Mouse (Mus musculus) 3134 (cell line): Measurements from ENCODE around the gene Cst6.
A peak's percentile ranks its signal among the peaks of the same experiment; 100 is the strongest.
"Not testable (repeated sequence)": the region's sequence is repeated elsewhere in the genome, so short reads cannot be mapped to it uniquely, and the experiment has no call there.

Source experiments
- DNase-seq: peaks from one replicate; pipeline ENCODE4 v3.0.0-alpha.2; 2011; ENCODE audit warnings: low spot score; ENCODE audit not compliant: insufficient read length; ENCODE audit errors: extremely low read depth

Gene Cst6

DNA sequence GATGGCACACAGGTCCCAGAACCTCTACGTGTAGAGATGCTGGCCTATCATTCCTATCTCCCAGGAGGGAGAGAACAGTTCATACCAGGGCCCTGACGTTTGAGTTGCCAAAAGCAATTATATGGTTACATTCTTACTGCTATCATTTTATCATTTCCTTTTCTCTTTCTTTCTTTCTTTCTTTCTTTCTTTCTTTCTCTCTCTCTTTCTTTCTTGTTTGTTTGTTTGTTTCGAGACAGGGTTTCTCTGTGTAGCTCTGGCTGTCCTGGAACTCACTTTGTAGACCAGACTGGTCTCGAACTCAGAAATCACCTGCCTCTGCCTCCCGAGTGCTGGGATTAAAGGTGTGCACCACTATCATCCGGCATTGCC lies at the start of gene Cst6:
Cst6 (minus strand) TSS at position 73 of the 372 bp plus-strand sequence.
- DNase-seq, result not testable (repeated sequence)

DNA sequence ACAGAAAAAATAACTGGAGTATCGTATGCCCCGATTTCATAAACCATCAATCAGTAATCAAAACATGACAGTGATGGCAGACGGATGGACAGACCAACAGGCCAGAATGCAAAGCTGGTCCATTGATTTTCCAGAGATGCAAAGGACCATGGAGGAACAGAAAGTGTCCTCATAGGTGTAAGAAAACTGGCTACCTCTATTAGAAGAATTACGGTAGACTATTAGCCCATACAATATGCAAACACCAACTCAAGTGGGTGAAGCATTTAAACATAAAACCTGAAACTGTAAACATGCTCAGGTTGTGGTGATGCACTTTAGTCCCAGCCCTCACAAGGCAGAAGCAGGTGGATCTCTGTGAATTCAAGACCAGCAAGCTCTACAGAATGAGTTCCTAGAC lies 46.0 kb upstream of the Cst6 start:
- no peak for DNase-seq

DNA sequence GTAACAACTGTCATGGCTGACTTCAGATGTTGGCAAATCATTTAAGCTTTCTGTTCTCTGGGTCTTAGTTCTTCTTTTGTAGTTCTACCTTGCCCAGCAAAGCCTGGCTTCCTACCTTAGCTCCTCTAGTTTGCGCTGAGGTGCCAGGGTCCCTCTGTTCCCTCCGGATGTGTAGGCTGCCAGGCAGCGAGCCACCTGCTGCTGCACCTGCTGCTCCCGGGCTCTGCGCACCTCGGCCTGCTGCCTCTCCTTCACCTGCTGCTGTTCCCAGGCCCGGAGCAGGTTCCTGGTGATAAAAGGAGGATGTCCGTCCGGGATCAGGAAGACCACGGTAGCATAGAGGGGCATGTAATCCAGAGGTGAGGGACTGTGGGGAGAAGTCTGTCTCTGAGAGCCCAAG lies 44.8 kb upstream of the Cst6 start:
- DNase-seq, result no peak

DNA sequence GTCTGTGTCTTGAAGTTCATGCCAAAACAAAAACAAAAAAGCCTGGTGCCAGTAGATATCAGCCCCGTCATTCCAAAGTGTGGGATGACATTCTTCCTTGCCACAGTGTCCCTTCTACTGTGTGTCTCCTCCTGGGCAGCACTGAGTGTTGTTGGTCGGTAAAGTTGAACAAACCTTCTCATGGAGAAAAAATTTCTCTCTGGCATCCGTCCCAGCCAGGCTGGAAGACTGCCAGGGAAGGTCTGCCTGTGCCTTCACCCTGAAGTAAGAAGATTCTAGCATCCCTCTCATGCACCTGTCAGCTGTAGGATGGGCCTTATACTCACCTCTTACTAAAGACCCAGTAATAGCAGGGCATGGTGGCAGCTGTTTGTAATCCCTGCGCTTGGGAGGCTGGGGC lies 43.5 kb upstream of the Cst6 start:
- peak; percentile 58 for DNase-seq

DNA sequence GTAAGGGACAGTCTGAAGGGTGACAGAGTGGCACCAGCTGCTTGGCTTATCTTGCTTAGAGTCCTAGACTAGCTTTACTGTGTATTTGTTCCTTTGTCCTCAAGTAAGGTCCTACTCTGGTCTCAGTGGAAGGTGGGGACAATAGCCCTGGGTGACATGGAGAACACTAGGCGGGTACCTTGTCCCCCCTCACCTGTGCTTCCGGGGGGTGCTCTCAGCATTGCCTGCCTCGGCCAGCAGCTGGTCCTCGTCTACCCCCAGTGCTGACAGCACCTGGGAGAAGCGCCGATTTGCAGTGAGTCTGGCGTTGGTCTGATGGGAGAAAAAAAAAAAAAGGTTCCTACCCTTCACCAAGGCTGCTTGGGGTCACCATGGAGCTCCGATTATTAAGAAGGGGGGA lies 41.0 kb upstream of the Cst6 start:
- DNase-seq, result no peak

DNA sequence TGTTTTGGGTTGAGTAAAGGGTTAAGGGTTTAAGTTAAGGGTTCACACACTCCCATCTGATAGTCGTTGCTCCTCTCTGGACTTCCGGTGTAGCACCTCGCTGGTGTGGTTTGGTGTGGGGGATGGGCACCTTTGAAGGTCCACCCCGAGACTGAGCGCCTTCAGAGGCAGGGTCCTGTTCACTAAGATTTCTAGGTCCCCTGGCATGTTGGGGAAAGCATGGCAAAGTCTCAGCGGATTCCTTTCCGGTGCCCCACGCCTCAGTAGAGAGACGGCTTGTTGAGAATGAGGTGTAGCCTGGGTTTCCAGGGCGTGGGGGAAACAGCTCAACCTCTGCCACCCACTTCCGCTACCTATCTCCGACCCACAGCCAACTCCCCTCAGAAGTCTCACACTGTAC lies 40.3 kb upstream of the Cst6 start:
- DNase-seq, result peak; percentile 35

DNA sequence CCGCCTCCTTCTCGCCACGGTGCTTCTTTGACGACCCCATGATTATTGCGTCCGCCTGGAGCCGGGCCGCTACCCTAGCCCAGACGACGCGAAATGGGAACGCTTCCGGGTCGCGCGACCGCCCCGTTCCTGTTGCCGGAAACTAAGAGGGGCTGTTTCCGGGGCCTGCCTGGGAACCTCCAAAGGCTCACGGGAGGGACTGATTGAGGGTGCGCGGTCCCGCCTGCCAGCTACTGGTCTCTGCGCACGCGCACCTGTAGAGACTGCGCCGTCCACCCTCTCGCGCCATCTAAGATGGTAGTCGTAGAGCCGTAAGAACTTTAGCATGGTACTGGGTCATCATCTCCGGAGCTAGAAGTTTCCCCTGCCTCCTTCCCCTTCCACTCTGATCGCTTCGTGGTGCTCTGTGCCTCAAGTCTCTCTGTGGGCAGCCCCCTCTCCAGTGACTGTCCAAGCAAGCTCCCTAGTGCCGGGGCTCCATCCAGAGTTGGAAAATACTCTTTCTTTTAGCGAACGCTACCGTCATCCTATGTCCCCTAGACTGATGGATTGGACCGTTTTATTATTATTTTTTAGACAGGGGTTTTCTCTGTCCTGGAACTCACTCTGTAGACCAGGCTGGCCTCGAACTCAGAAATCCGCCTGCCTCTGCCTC lies 39.3 kb upstream of the Cst6 start, which contains the start of gene Sart1:
Sart1 (minus strand) TSS at position 116 of the 655 bp plus-strand sequence.
- peak; percentile 92 for DNase-seq

DNA sequence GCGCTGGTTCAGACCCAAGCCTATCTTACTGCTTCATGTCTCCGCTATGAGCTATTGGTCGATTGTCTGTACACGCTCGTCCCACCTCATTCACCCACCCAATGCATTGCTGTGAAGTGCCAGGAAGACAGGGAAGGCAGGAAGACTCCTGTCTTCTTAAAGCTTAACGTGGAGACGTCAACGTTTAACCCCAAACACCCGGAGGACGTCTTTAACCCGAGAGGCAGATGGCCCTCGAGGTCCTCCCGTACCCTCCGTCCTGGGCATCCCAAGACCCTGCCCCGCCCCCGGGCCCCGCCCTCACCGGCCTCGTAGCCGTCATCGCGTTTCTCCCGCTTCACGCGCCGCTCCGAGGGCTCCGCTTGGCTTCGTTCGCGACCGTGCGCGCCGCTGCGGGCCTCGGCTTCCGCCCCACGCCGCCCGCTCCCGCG lies 38.7 kb upstream of the Cst6 start:
- no peak for DNase-seq

DNA sequence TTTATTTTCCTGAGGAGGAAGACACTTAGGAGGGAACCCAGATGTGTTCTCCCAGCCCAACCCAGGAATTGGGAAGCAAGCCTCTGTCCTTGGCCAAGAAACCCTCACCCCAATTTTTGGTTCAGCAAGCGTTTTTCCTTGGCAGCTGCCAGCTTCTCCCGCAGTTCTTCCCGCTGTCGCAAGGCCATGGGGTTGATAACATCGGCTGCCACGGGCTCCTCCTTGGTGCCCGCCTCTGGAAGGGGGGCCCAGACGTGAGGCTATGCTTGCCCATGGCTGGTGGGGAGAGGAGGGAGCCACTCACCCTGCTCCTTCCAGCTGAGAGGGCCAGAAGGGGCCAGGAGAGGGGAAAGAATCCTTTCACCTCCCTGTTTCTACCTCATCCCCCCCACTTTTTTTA lies 35.3 kb upstream of the Cst6 start:
- no peak for DNase-seq

DNA sequence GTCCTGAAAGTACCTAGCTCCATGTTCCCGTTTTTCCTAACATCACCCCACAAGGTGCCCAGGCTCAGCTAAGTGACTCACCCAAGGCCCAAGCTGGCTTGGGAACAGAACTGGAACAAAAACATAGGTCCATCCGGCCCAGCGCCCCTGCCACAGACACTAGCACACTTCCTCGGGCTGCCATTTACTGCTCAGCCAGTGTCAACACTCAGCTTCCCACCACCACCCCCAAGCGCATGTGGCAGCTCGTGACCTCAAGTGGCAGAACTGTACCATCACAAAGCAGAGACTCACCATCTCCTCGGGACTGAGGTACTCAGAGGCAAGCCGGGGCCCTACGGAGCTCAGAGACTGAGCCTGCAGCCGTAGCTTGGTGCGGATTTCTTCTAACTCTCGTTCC lies 34.0 kb upstream of the Cst6 start:
- DNase-seq, result no peak

DNA sequence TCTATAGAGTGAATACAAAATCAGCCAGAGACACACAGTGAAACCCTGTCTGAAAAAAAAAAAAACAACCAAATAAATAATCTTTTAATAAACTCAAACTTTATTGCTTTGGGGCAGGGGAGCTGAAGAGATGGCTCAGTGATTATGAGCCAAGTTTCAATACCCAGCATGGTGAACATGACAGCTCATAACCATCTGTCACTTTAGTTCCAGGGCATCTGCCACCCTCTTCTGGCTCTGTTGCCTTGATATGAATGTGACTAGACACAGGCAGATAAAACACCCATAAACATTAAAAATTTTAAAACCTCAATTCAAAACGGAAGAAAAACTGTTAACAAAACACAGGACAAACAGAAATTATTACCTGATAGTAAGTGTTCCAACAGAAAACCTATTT lies 28.1 kb upstream of the Cst6 start:
- DNase-seq, result no peak

DNA sequence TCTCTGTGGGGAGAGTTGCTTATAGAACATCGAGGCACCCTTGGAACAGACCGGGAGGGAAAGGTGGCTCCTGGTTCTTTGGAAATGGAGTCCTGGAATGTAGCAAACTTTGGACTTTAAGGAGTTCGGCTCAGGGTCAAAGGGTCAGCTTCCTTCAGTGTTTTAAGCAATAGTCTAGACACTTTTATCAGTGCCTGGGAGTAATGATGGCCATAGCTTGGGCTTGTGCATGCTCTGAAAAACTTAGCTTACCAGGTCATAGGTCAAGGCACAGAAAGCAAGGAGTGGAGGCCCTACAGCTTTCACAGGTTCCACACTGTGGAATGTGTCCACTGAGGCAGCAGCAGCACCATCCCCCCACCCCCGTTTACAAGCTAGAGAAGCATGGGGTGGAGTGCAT lies 25.4 kb upstream of the Cst6 start:
- no peak for DNase-seq

DNA sequence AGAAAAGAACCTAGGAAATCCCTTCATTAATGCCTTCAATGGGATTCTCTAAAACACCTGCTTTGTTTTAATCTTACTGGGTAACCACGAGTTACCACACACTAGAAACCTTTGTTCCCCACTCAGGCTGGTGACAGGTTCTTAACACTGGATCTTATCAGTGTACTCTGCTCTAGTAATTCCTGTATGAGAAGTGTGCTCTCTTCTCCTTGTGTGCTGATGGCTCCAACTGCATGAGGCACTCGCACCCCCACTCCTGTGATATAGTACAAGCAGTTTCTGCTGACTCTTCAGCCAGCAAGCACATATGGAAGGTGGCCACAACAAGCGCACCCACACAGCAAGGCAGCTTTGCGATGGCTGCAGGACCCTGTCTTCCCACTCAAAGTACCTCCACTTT lies 24.8 kb upstream of the Cst6 start:
- no peak for DNase-seq

DNA sequence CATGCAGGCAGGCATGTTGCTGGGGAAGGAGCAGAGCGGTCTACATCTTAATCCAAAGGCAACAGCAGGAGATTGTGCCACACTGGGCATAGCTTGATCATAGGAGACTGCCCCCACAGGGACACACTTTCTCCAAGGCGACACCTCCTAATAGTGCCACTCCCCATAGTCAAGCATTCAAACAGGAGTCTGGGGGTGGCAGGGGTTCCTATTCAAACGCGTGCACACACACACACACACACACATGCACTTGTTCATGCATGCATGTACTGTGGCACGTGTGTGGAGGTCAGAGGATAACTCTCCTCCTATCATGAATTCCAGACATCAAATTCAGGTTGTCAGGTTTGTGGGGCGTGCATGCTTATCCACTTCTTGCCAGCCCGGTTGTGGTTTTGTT lies 23.4 kb upstream of the Cst6 start:
- no peak for DNase-seq

DNA sequence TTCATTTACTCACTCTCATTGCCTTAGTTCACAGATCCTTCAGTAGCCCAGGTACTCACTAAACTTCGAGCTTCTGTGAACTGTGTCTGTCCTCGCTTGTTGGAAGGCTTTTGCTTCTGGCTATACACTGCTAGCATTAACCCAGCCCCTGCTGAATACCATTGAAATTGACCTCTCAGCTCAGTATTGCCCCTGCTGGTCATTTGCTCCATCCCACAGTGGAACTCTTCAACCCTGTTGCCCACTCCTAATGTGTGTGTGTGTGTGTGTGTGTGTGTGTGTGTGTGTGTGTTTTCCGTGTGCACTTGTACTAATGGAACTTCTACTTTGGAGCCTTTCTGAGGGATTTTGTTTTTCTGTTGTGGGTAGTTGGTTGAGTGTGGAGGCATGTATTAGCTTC lies 21.6 kb upstream of the Cst6 start:
- DNase-seq, result no peak

DNA sequence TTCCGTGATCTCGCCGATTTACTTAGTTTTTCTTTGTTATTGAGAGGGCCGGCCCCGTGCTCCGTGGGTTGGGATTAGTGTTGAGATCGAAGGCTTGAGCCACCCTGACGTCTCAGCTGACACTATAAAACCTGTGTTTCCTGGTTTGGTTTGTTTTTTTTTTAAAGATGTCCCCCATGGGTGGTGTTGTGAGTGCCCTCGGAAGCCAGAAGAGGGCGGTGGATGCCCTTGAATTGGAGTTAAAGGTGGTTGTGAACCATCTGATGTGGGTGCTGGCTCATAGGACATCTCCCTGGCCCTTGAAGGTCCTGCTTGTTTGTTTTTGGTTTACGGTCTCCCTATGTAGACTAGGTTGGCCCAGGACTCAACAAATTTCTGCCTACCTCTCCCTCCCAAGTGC lies 18.1 kb upstream of the Cst6 start:
- DNase-seq, result no peak

DNA sequence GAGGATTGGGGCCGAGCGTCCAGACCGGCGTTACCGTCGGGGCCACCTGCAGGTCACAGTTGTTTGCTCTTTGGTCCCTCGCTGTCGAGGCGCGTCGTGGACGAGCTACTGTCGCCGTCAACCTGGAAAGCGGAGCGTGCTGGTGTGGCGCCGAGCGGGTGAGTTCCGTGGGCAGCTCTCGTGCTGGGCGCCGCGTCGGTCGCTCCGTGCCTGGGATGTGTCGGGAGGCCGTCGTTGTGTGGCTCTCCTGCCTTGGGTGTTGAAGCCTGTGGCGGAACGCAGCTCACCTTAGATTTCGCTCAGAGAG lies 17.6 kb upstream of the Cst6 start, which contains the start of gene Banf1:
Banf1 (minus strand) TSS at position 116 of the 307 bp plus-strand sequence.
- DNase-seq, result no peak

DNA sequence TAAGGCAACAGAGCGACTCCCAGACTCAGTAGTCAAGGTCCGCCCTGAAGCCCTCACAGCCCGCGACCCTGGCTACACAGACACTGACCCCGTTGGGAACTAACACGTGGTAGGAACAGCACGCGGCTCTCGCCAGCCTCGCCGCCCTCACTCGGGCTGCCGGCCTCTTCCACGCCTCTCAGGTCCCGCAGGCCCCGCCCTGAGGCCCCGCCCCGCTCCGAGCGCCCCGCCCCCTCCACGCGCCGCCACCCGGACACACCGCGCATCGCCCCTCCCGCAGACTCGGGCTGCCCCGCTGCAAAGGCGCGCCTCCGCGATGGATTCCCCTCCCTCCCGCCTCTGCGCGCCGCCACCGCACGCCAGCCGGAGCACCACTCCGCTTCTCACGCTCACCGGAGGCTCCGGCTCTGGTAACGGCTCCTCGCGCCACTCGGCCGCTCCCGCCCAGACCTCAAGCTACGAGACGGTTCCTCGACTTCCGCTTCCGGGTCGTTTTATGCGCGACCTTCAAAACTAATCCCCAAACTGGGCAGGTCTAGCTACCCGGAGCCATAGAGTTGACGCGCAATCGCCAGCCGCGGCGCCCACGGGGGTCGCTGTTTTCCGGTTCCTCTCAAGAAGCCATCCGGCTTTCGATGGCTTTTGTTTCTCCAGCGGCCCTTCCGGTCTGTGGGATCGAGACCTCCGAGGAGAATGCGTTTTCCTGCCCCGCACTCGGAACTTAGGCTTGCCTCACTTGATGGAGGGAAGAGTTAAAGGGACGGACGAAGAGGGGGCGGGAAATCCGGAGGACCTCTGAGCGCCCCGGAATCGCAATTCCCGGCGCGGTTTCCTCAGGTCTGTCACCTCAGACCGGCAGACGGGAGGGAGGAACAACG lies 17.0 kb upstream of the Cst6 start, which contains the start of gene Eif1ad:
Eif1ad (plus strand) TSS at position 567 of the 878 bp plus-strand sequence.
- peak; percentile 96 for DNase-seq

DNA sequence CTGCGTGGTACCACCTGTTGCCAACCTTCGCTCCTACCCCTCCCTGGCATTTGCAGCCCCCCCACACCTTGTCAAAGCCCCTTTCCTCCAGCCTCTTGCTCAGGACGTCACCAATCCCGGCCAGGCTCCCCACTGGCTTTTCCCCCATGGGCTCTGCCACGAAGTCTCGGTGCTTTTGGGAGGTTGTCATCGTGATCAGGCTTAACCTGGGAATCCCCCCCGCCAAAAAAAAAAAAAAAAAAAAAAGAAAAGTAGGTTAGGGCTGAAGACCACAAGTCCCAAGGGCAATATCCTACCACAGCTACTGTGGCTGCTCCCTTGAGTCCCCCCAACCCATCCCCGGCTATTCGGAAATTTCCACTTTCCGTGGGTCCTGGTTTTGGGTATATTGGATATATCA lies 16.4 kb upstream of the Cst6 start:
- no peak for DNase-seq

DNA sequence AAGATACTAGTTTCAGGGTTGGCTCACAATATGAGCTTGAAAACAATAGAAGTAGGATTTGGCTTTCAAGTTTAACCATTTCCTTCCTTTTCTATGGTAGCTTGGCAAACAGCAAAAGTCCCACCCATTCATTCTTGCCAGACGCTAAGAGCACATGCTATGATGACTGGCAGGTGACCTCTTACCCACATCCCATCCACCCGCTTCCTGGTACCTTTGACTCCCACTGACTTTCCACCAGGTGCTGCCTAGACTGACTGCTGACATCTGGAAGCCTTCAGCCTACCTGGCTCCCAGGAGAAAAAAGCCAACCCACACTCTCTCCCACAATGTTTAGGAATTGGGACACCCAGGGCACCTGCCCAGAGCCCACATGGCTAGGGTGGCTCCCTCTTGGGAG lies 14.8 kb upstream of the Cst6 start:
- no peak for DNase-seq

DNA sequence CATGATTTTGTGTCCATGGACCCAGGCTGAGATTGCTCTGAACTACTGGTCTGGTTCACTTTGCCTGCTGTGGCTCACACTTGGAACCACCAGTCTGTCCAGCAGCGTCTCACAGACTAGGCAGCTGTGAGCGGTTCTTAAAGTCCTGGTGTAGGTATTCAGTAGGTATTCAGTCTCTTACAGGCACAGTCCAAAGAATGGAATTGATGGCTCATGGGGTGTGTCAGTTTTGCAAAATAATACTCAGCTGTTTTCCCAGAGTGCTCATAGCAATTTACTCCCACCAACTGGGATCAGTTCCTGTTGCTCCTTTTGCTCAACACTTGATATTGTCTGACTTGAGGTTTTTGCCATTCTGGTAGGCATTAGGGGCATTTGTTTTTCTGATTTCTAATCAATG lies 12.8 kb upstream of the Cst6 start:
- no peak for DNase-seq

DNA sequence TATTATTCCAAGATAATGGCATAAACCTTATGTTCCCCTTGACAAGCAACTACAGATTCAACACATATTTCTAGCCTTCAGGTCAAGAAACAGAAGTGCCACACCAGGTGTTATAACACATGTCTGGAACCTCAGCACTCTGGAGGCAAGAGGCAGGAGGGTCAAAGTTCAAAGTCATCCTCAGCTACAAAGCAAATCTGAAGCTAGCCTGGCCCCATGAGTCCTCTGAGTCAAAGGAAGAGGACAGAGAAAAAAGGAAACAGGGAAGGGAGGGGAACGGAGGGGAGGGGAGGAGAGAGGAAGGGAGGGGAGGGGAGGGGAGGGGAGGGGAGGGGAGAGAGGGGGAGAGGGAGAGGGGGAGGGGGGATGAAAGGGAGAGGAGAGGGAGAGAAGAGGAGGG lies 6.7 kb upstream of the Cst6 start:
- DNase-seq, result no peak
